Mouse (Mus musculus) stomach, postnatal 0 days (tissue): ENCODE data around the gene Nrxn3.

Source experiments
- CTCF ChIP-seq: IDR thresholded peaks from 2 replicates; pipeline ENCODE4 v1.5.1; 2016; ENCODE audit warnings: antibody characterized with exemption, low read depth, mild to moderate bottlenecking, moderate library complexity
- EP300 ChIP-seq: optimal IDR thresholded peaks from 2 replicates; pipeline ENCODE3; 2016; ENCODE audit warnings: antibody characterized with exemption

DNA sequence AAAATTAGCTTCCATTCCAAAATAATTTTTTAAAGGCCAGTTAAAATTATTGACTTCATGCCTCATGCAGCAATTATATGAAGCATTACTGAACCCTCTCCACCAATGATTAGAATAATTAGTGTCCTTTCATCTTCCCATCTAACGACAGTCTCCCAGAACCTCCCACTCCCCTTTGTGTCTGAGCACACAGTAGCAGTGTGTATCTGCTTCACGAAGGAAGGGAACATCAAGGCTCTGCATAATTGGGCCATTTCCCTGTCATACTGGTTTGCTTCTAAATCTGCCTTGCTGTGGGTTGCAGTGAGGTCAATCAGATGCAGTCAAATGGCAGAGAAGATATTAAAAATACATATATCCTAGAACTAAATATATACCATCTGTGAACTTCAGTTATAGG is 1291.3 kb downstream of the Nrxn3 start:
- TF ChIP-seq CTCF (no peak), EP300 (no peak)
